Mouse (Mus musculus): ENCODE measurements around the gene Mrpl52. TPM values are rescaled to one million over a fixed set of nuclear protein-coding genes. Genes with fewer than 3 reads are reported as not detected.

Gene Mrpl52
- 384 and 418 TPM in 2 replicates for polyA plus RNA-seq (2015; fragmentation: Nextera tagmentation; extraction: Ambion mirVana)

DNA sequence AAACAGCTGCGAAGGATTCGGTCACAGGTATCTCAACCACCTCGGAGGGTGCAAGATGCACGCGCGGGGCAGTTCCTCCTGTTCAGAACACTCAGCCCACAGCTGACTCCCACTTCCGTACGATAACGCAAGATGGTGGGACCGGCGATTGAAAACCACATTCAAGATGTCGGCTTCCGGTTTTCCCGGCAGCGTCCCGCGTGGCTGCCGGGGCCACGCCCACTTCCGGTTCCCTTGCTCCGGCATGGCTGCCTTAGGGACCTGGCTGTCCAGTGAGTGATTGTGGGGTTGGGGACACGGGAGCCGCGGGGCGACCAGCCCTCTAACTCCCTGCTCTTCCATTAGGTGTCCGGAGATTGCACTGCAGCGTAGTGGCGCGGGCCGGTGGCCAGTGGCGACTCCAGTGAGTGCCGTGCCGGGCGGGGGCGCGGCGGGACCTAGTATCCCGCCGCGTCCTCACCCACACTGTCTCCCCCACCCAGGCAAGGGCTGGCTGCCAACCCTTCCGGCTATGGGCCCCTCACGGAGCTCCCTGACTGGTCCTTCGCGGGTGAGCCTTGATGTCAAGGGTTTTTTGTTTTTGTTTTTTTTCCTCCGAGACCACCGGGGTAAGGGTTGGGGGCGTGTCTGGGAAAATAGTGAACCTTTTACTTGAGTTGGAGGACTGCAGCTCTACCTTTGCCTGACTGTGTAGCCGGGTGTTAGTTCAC lies at the start of gene Mrpl52:
TSS of gene Mrpl52 (plus strand) at position 221 of the 710 bp plus-strand sequence.

DNA sequence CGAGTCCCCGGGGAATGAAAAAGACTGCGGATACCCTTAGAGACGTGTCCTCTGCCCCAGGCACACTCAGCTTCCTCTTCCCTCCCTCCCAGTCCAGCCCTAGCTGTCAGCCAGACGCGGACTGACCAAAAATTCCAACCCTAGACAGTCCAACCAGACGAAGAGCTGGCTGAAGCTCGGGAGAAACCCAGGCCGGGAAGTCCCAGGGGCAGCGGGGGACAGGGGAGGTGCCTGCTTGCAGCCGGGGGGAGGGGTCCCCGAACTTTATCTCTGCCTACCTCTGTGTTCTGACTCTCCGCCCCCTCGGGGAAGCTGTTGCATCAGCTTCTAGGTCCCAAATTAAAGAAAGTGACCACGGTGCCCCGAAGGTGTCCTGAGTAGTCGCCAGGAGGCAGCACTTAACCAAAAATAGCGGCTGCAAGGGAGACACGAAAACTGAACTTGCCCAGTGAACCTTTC lies 9.1 kb upstream of the Mrpl52 start, which contains the start of gene Slc7a7:
TSS of gene Slc7a7 (minus strand) at position 158 of the 459 bp plus-strand sequence.

DNA sequence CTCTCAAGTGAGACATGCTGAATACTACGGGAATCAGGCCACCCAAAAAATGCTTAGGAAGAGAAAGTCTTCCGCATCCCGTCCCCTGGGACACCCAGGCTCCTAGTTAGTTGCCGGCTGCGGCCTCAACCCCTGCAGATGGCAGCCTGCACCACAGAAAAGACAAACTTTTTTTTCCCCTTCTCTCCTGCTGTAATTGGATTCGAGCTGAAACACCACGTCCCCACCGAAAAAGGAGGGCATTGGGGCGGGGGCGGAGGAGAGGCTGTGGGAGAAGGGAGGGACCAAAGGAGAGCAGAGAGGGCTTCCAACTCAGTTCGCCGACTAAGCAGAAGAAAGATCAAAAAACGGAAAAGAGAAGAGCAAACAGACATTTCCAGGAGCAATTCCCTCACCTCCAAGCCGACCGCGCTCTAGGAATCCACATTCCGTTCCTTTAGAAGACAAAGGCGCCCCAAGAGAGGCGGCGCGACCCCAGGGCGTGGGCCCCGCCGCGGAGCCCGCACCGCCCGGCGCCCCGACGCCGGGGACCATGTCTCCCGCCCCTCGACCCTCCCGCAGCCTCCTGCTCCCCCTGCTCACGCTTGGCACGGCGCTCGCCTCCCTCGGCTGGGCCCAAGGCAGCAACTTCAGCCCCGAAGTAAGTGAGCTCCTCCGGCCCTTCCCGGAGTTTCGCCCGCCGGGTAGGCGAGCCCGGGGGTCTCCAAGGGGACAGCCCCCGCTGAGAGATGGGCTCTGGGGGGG lies 4.8 kb downstream of the Mrpl52 start, which contains the start of gene Mmp14:
TSS of gene Mmp14 (plus strand) at position 279 of the 744 bp plus-strand sequence.

GRCm38 (mm10) chr14:54463959-54464292 lies 37.2 kb downstream of the Mrpl52 start, which contains the start of gene Lrp10:
Lrp10 (plus strand) TSS chr14:54464137.

DNA sequence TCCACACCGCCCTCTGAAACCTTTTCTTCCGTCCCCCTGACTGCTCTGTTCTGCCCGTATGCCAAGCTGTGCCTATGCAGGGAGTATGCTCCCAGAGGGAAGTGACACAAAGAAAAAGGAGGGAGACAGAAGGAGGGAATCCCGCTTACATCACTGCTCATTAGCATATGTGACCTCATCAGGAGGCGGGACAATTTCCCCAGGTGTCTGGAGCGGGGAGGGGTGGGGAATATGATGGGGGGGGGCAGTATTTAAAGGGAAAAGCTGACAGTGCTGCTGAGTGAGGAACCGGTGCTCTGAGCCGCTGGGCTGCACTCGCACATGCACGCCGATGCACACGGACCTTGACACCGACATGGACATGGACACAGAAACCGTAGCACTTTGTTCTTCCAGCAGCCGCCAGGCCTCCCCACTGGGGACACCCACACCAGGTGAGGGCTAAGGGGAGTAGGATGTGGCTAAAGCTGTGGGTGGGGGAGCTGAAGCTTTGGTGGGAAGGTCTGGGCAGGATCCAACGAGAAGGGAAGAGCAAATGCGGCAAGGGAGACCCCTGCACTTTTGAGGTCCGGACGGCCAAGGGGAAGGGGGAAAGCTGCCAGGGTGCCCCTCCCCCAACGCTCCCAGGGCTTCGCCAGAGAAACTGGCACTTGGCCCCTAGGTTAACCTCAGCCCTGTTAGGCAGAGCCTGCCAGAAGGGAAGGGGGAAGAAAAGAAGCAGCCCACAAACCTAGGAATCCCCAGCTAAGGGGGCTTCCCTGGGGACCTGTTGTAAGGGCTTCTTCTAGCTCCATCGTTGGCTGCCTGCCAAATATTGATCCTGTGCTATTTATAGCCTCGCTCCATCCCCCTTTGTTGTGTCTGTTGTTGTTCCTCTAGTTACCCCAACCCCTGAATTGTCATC lies 49.5 kb downstream of the Mrpl52 start, which contains the start of gene Rem2:
TSS of gene Rem2 (plus strand) at position 160 of the 904 bp plus-strand sequence.

Other genes starting within 250 kb of the Mrpl52 start
- gene Dad1, start 172.8 kb upstream of the Mrpl52 start, polyA plus RNA-seq (2015; fragmentation: Nextera tagmentation; extraction: Ambion mirVana): 461 and 630 TPM in 2 replicates
- gene Abhd4, start 172.7 kb upstream of the Mrpl52 start, polyA plus RNA-seq (2015; fragmentation: Nextera tagmentation; extraction: Ambion mirVana): 121 and 288 TPM in 2 replicates
- gene Olfr49, start 142.0 kb upstream of the Mrpl52 start, polyA plus RNA-seq (2015; fragmentation: Nextera tagmentation; extraction: Ambion mirVana): 0.30 and 0.68 TPM in 2 replicates
- gene Oxa1l, start 66.1 kb upstream of the Mrpl52 start, polyA plus RNA-seq (2015; fragmentation: Nextera tagmentation; extraction: Ambion mirVana): 48.2 and 81.3 TPM in 2 replicates
- 5.4 and 5.6 TPM in 2 replicates for gene Slc7a7, start 9.1 kb upstream of the Mrpl52 start, polyA plus RNA-seq (2015; fragmentation: Nextera tagmentation; extraction: Ambion mirVana)
- 105 and 119 TPM in 2 replicates for gene Mmp14, start 4.7 kb downstream of the Mrpl52 start, polyA plus RNA-seq (2015; fragmentation: Nextera tagmentation; extraction: Ambion mirVana)
- gene Lrp10, start 37.2 kb downstream of the Mrpl52 start, polyA plus RNA-seq (2015; fragmentation: Nextera tagmentation; extraction: Ambion mirVana): 44.9 and 74.5 TPM in 2 replicates
- 1.4 and 2.5 TPM in 2 replicates for gene Rem2, start 49.2 kb downstream of the Mrpl52 start, polyA plus RNA-seq (2015; fragmentation: Nextera tagmentation; extraction: Ambion mirVana)
- 27.4 and 39.2 TPM in 2 replicates for gene Prmt5, start 90.6 kb downstream of the Mrpl52 start, polyA plus RNA-seq (2015; fragmentation: Nextera tagmentation; extraction: Ambion mirVana)
- gene Haus4, start 127.7 kb downstream of the Mrpl52 start, polyA plus RNA-seq (2015; fragmentation: Nextera tagmentation; extraction: Ambion mirVana): 36.1 and 74.7 TPM in 2 replicates
- 14.2 and 19.9 TPM in 2 replicates for gene Ajuba, start 150.6 kb downstream of the Mrpl52 start, polyA plus RNA-seq (2015; fragmentation: Nextera tagmentation; extraction: Ambion mirVana)
- gene 4931414P19Rik, start 179.1 kb downstream of the Mrpl52 start, polyA plus RNA-seq (2015; fragmentation: Nextera tagmentation; extraction: Ambion mirVana): 3.4 and 3.5 TPM in 2 replicates
- gene Psmb5, start 191.1 kb downstream of the Mrpl52 start, polyA plus RNA-seq (2015; fragmentation: Nextera tagmentation; extraction: Ambion mirVana): 435 and 451 TPM in 2 replicates
- gene Psmb11, start 194.5 kb downstream of the Mrpl52 start, polyA plus RNA-seq (2015; fragmentation: Nextera tagmentation; extraction: Ambion mirVana): 0.03 TPM in 1 of 2 replicates, not detected in the other
- gene Gm17606, start 214.0 kb downstream of the Mrpl52 start, polyA plus RNA-seq (2015; fragmentation: Nextera tagmentation; extraction: Ambion mirVana): not detected in 2 replicates
- gene Cdh24, start 214.5 kb downstream of the Mrpl52 start, polyA plus RNA-seq (2015; fragmentation: Nextera tagmentation; extraction: Ambion mirVana): 0.80 and 0.84 TPM in 2 replicates

All from adrenal gland, postnatal 0 days (tissue).